Mouse (Mus musculus) B cell, adult 2 months (primary cell): ENCODE measurements around the gene Tmem121b.
A peak's percentile ranks its signal among the peaks of the same experiment; 100 is the strongest.

ENCODE experiments used
- DNase-seq, 2 experiments: peaks; one replicate each; pipeline ENCODE4 v3.0.0; 2022

Tmem121b gene

GRCm38 (mm10) chr6:120491862-120492498 is 1.6 kb downstream of the Tmem121b start:
- no peak for DNase-seq

DNA sequence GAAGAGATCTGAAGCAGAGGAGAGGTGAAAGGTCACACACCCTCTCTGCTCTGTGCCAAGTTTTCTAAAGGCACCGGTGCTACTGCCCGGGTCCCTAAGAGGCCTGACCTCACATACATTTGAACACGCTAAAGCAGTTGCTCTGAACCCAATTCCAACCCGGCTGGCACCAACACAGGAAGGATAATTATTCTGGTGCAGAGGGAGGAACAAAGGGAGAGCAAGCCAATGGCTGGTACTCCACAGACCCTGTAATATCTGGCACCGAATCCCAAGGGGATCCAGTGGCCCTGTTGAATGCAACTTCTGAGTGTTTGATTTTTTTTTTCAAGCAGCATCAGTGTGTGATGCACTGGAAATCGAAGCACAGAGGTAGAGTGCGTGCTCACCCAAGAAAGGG is 2.5 kb downstream of the Tmem121b start:
- no peak for DNase-seq

GRCm38 (mm10) chr6:120489461-120489860 is 4.1 kb downstream of the Tmem121b start:
- no peak for DNase-seq

DNA sequence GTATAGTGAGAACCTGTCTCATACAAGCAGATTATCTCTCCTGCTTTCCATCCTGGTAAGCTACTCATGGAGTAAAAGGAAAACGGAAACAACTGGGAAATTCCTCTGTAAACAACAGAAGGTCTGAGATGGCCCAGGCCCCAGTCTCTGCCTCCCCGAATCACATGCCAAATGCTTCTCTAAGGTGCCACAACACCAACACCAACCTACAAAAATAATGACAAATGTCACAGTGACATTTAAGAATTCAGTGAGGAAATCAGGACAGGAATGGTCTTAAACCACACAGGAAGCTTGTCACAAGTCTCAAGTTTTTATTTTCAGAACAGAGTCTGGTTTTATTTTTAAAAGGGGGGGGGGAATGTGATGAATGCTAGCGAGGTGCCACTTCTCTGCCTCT is 5.0 kb downstream of the Tmem121b start:
- DNase-seq, result no peak

DNA sequence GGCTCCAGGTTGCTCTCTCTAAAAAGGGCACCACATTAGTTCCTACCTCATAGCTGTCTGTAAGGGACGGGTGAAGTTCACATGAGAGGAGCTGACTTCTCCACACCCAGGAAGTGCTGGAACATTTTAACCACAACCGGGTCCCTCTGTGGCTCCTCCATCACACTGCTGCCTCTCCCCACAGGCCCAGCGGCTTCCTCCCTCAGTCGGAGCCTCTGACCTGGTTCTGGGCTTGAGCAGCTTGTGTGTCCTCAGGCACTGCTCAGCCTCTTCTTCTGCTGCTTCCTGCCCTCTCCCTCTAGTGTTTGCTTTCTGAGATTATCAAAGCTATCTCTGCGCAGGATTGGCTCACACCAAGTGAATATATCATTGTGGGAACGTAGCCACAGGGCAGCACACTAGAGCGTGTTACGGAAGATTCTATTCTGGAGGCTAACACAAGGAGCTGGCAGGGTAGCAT is 7.5 kb downstream of the Tmem121b start:
- no peak for DNase-seq

- DNase-seq, result no peak
These were observed 8.6 kb downstream of the Tmem121b start for GRCm38 (mm10) chr6:120485038-120485437.

DNA sequence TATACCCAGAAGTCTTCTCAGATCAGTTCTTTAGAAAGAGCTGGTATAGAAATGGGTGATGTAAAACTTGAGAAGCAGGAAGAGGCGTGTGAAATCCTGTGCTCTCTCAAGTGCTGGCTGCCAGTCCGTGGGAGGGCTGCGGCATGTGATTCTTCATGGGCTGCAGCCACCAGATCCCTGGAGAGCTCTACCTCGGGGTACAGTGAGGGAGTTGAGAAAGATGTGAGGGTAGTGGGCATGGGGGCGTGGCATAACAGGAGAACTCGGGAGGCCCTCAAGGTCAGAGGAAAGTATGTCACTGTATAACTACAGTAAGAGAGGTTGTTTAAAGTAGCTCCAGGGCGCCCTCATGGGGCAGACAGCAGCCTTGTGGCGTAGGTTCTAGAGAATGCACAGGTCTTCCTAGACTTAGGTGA is 10.4 kb downstream of the Tmem121b start:
- peak; percentile 78 to 82 for DNase-seq

DNA sequence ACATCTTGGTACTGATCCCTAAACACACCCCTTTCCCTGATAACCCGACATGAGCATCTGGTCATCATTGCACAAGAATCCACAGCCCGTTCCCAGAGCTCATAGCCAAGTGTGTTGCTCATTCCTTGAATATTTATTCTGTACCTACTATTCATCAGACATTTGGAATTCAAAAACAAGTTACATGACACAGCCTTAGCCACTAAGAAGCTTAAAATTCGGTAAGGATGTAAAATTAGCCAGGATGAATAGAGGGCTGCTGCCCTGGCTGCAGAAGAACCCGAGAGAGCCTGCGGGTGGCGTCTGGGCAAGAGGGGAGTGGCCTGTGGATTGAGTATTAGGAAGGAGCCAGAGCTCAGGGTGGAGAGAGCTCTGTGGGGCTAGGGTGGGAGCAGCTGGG is 10.9 kb downstream of the Tmem121b start:
- DNase-seq, result no peak

- no peak for DNase-seq
These were observed 11.6 kb downstream of the Tmem121b start for GRCm38 (mm10) chr6:120482021-120482420.

GRCm38 (mm10) chr6:120481538-120481937 is 12.1 kb downstream of the Tmem121b start:
- DNase-seq, result peak; percentile 68 to 74

- no peak for DNase-seq
These were observed 13.2 kb downstream of the Tmem121b start for GRCm38 (mm10) chr6:120480361-120480760.

DNA sequence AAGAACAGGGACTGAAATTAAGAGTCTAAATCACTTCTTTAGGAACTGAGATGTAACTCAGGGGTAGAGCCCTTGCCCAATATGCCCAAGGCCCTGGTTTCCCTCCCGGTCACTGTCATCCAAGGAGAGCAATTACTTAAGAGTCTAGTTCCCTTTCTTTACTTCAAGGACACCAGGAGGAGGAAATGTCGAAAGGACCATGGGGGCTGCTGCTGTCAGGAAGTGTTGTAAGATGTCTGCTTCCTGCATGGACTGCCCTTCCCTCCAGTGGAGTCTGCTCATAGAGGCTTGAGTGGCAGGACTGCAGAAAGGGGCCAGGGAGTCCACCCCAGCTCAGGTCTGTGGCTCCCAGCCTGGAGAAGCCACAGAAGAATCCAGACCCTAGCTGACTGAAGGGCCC is 14.3 kb downstream of the Tmem121b start:
- DNase-seq, result no peak

GRCm38 (mm10) chr6:120475288-120475687 is 18.3 kb downstream of the Tmem121b start:
- no peak for DNase-seq

- peak; percentile 38 to 44 for DNase-seq
These were observed 20.2 kb downstream of the Tmem121b start for GRCm38 (mm10) chr6:120473427-120473826.

DNA sequence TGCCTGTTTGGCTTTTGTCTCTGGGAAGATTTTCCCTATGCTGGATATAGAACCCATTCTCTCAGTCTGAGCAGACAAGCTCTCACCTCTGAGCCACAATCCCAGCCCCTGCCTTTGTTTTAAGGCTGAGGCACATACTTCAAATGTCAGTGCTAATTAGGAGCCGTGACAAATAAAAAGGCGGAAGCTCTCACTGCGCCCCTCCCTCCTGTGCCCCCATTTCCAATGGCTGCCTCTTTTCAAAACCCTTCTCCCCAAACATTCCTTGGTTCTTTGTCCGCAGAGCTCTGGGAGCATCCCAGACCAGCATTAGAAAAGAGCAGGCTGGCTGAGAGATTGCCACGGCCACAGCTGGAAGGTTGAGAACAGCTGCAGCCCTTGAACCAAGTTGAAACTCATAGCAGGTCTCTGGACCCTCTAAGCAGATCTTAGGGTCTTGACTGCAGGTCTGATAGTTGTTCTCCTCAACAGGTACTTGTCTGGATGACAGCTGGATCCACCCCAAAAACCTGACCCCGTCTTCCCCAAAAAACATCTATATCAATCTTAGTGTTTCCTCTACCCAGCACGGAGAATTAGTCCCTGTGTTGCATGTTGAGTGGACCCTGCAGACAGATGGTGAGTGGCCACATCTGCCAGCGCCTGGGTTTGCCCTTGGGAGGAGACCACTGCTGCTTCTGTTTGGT is 21.0 kb downstream of the Tmem121b start:
- DNase-seq, result no peak

GRCm38 (mm10) chr6:120471991-120472441 is 21.6 kb downstream of the Tmem121b start:
- DNase-seq, result peak; percentile 44 to 46

DNA sequence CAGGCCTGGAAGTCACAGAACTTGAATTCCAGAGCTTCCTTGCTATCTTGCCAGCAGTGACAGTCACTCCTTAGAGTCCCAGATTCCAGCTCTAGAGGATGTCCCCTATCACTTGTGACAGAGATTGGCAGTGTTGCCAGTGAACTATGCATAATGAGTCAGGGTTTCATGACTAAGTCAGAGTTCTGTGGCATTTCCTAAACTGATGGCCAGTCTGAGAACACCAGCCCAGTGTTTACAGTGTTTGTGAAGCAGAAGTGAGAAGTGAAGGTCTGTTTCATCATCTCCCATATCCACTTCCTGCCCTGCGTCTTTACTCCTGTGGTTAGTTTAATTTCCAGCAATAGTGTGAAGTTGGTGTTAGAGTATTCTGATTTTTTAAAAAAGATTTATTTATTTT is 22.9 kb downstream of the Tmem121b start:
- peak; percentile 41 to 43 for DNase-seq

GRCm38 (mm10) chr6:120469770-120470169 is 23.8 kb downstream of the Tmem121b start:
- peak; percentile 49 to 62 for DNase-seq

DNA sequence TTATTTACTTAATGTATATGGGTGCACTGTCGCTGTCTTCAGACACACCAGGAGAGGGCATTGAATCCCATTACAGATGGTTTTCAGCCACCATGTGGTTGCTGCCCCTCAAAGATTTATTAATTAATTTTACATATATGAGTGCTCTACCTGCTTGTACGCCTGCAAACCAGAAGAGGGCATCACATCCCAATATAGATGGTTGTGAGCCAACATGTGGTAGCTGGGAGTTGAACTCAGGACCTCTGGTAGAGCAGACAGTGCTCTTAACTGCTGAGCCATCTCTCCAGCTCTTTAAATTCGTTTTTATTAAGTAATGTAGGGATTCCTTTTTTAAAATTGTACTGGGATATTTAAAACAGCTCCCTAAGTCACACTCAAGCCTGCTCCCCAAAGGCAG is 24.3 kb downstream of the Tmem121b start:
- peak; percentile 38 to 39 for DNase-seq

DNA sequence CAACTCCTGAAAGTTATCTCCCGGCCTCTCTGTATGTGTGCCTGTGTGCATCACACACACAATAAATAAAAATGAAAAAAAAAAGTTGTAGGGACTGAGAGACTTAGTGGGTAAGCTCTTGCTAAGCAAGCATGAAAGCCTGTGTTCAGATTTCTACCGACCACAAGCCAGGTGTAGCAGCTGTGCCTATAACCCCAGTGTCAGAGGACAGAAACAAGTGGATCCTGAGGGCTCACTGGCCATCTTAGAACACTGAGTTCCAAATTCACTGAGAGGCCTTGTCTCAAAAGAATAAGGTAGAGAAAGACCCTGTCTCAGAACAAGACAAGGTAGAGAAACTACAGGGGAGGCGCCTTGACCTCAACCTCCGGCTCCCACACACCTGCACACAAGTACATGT is 25.3 kb downstream of the Tmem121b start:
- no peak for DNase-seq

GRCm38 (mm10) chr6:120466609-120467329 is 26.8 kb downstream of the Tmem121b start:
- peak; percentile 70 to 72 for DNase-seq

- no peak for DNase-seq
These were observed 28.2 kb downstream of the Tmem121b start for GRCm38 (mm10) chr6:120465393-120465792.

DNA sequence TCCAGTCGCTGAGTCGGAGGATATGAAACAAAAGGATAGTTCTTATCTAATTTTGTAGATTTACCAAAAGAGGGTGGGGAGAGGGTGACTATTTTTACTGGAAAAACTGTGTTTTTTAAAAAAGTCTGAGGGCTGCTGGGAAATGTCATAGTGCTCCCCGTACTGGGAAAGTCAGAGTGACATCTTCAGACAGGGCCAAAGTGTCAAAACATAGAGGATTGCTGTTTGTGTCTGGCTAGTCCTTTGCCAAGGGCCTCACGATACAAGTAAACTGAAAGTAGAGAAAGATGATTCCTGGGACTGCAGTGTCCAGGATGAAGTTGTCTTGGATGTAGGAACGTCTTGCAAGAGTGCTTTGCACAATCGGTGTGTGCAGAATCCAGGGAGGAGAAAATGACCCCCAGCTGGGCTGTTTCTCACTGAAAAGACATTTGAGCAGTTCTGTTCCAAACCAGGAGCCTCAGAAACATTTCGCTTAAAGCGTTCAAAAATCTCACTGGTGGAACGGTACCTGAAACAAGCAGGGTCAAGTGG is 29.1 kb downstream of the Tmem121b start:
- DNase-seq, result no peak
